Mouse (Mus musculus) stomach, postnatal 0 days (tissue): Measurements from ENCODE around the gene Hist1h2bg.

Source experiments
- CTCF ChIP-seq: IDR thresholded peaks from 2 replicates; pipeline ENCODE4 v1.5.1; 2016; ENCODE audit warnings: antibody characterized with exemption, low read depth, mild to moderate bottlenecking, moderate library complexity
- EP300 ChIP-seq: optimal IDR thresholded peaks from 2 replicates; pipeline ENCODE3; 2016; ENCODE audit warnings: antibody characterized with exemption

DNA sequence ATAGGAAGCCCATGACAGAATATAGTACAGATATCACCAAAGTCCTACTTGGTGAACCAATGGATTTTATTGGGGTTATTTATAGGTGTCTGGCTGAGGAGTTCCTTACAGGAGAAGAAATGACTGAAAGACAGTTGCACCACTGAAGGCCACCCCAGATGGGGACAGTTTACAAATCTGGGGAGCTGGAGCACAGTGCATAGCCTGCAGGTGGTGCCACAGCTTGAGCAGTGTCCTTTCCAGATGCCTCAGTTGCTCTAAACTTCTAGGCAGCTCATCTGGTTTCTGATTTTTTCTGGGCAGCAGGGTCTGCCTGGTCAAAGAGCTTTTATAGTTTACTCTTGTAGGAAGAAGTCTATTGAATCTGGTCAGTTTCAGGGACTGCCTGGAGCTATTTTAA is 38.6 kb downstream of the Hist1h2bg start:
- TF ChIP-seq CTCF = no peak
- TF ChIP-seq EP300 = no peak
